Mouse (Mus musculus): ENCODE measurements around the gene Tmem54.

Gene Tmem54

DNA sequence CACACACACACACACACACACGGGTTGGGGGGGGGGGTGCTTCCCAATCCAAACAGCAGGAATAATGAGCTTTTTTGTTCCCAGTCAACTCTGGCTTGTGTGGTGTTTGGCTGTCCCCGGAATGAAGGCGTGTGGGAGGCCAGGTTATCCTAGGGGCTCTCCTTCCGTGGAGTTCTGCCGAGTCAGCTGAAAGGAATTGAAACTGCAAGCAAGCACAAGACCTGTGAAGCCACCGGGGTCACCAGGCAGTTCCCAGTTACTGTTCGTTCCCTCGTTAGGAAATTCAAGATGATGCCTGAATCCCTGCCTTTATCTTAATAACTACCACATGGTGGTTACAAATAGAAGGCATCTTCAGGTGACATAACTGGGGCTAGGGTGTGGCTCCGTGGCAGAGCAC is 24.0 kb downstream of the Tmem54 start:
- no peak for DNase-seq (ENCODE audit: inconsistent ontology term)

DNA sequence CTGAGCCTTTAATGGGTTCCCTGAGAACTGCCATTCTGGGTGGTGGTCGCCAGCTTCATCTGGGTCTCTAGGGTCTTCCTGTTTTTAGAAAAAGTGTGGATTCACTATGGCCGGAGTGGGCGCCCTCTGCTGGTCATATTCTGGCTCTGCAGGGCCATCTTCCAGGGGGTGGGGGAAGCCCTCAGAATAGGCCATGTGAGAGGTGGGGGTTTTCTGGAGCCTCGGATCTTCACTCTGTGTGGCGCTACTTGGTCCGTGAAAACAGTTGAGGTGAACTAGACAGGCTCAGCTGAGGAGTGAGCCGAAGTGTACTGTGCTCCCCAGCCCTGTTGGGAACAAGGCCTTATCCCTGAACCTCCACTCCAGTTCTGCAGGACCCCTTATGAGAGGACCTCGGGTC is 24.8 kb downstream of the Tmem54 start:
- DNase-seq (ENCODE audit: inconsistent ontology term) = peak; percentile 50

GRCm38 (mm10) chr4:129130755-129131303 is 25.5 kb downstream of the Tmem54 start:
- DNase-seq (ENCODE audit: inconsistent ontology term) = no peak

- peak; percentile 62 for DNase-seq (ENCODE audit: inconsistent ontology term)
Measured at GRCm38 (mm10) chr4:129134799-129135585, 29.6 kb downstream of the Tmem54 start.

GRCm38 (mm10) chr4:129135637-129136036 is 30.3 kb downstream of the Tmem54 start:
- no peak for DNase-seq (ENCODE audit: inconsistent ontology term)

DNA sequence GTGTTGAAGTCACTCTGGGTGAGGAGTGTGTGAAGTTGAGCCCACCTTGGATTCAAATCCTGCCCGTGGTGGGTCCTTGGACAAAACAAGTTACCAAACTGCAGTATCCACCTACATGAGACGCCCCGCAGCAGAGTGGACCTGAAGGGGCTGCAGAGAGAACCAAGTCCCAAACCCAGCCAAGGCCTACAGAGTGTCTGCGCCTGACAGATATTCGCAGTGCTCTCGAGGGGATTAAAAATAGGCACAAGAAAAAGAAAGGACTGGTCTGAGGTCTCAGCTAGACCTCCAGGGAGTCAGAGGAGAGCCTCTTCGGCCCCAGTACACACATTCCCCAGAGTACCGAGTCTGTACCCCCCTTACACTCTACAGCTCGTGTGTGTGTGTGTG is 30.8 kb downstream of the Tmem54 start:
- DNase-seq (ENCODE audit: inconsistent ontology term) = no peak

- DNase-seq (ENCODE audit: inconsistent ontology term) = no peak
Measured at GRCm38 (mm10) chr4:129136579-129137391, 31.4 kb downstream of the Tmem54 start, which contains the start of gene Fndc5. Gene Fndc5, plus strand, starts transcription at chr4:129136999.

GRCm38 (mm10) chr4:129137392-129138321 is 32.3 kb downstream of the Tmem54 start:
- no peak for DNase-seq (ENCODE audit: inconsistent ontology term)

DNA sequence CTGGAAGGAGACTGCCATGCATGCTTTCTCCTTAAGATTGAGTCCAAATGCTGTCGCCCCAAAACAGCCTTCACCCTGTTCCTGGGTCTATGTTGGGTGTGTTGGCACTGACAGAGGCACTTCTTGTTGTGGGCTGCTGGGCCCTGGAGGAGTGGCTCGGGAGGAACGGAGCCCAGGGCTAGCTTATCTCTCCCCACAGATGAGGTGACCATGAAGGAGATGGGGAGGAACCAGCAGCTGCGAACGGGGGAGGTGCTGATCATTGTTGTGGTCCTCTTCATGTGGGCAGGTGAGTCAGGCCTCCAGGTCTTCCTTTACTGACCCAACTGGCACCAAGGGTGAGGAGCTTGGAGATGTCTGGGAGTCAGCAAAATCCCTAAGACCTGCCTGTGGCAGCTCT is 34.3 kb downstream of the Tmem54 start:
- DNase-seq (ENCODE audit: inconsistent ontology term) = no peak

DNA sequence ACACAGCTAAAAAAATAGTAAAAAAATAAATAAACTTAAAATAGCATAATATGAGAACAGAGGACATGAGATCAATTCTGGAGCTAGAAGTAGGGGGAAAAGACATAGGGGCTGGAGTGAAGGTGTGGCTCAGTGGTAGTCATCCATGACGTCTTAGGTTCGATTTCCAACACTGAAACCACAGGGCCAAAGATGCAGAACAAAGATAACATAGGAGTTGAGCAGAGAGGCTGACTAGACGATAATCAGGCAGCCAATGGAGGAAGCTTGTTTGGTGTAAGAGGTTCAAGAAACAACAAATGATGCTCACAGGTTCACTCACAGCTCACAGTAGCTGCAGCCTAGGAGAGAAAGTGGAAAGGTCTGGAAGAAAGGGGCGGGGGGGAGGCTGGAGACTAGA is 35.5 kb downstream of the Tmem54 start:
- DNase-seq (ENCODE audit: inconsistent ontology term) = no peak

GRCm38 (mm10) chr4:129141560-129142438 is 36.5 kb downstream of the Tmem54 start:
- DNase-seq (ENCODE audit: inconsistent ontology term) = no peak

DNA sequence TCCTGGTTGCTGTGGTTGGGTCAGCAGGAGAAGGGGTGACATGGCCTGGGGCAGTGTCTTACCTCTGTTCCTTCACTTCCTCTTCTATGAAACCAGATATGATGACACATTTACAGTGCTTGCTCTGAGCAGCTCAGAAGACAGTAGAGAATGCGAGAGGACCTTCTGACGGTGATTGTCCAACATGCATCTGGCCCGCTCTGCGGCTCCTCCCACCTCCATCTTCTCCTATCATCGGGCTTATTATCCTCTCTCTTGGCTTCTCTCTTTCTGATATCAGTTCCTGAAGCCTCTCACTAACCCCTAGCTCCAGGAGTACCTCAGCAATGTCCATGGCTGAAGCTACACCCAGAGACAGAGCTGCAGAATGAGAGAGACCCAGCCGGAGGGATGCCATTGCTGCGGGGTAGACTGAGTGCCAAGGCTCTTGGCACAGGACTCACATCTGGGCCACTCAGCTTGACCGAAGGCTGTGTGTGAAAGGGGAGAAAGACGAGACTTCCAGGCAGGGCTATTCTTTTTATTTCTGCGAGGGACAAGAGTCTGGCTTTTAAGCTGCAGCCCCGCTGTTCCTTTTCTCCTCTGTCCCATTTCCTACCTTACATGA is 37.2 kb downstream of the Tmem54 start:
- DNase-seq (ENCODE audit: inconsistent ontology term) = no peak

DNA sequence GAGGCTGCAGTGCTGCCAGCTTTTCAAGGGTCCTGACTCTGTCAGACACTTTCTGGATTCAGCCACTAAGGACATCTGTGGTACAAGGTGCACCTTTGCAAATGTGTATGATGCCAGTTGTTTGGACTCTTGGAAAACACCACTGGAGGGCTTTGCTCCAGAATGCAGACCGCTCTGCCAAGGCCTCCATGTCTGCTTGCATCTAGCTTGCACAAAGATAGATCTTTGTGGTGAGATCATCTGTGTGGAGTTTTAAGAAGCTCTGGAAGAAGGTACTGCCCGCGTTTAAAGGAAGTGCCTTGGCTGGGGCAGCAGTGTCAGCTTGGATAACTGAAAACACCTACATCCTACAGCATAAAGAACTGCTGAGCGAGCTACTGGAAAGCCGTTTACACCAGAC is 38.2 kb downstream of the Tmem54 start:
- no peak for DNase-seq (ENCODE audit: inconsistent ontology term)

GRCm38 (mm10) chr4:129144401-129145367 is 39.3 kb downstream of the Tmem54 start:
- DNase-seq (ENCODE audit: inconsistent ontology term) = peak; percentile 74

DNA sequence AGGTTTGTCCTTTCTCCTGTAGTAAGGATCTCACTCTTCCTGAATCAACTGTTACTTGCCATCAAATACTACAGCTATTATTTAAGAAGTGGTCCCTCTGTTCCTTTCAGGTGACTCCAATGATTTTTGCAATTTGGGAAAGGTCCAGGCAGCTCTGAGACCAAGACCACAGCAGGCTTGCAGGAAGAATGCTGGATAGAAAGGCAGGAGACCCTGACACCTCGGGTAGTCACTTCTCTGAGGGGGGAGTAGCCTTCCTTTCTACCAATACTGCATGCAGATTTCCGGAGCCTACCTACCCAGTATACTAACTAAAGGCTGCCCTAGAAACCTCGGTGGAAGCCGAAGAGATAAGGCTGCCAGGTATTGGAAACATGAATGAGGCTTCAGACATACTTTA is 40.1 kb downstream of the Tmem54 start:
- no peak for DNase-seq (ENCODE audit: inconsistent ontology term)

GRCm38 (mm10) chr4:129145943-129146342 is 40.6 kb downstream of the Tmem54 start:
- DNase-seq (ENCODE audit: inconsistent ontology term) = no peak

DNA sequence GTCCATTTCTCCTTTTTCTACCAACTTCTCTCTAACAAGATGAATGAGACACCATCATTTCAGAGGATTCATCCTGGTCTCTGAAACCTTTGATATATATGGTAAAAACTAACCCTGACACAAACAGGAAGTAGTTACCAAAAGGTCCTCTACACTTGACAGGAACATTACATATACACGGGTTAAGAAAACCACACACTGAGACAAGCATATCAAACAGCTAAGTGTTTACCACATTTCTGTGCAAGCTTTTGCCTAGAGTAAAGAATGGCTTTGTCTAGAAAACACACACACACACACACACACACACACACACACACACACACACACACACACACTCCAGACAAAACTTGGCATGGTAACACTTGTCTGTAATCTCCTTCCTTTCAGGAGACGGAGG is 41.0 kb downstream of the Tmem54 start:
- DNase-seq (ENCODE audit: inconsistent ontology term) = no peak

GRCm38 (mm10) chr4:129147552-129148103 is 42.3 kb downstream of the Tmem54 start:
- no peak for DNase-seq (ENCODE audit: inconsistent ontology term)

- peak; percentile 66 for DNase-seq (ENCODE audit: inconsistent ontology term)
Measured at GRCm38 (mm10) chr4:129149321-129149720, 44.0 kb downstream of the Tmem54 start.

Measured in Muller cell, postnatal 12 days (primary cell).